Mouse (Mus musculus) kidney, embryonic 14.5 days (tissue): ENCODE data around the gene Cenpl. TPM values are rescaled to one million over a fixed set of nuclear protein-coding genes. Genes with fewer than 3 reads are reported as not detected.

Source experiments
- ATAC-seq: fragments of 200-750 bp; cut with Nextera tagmentation; 2 replicates; pipeline ENCODE4 v1.8.0; 2017; ENCODE audit warnings: moderate number of reproducible peaks, mild to moderate bottlenecking, moderate TSS enrichment, moderate library complexity; ENCODE audit not compliant: low FRiP score, low TSS enrichment
- H3K27ac ChIP-seq: fragments of 300-500 bp; sonication (generic); 2 replicates; pipeline ENCODE4 v1.5.1; 2014; ENCODE audit warnings: low read depth, mild to moderate bottlenecking, low read length, moderate library complexity, mixed read lengths
- H3K27me3 ChIP-seq: fragments of 300-500 bp; sonication (generic); 2 replicates; pipeline ENCODE4 v1.6.1; 2014; ENCODE audit warnings: mild to moderate bottlenecking, low read length; ENCODE audit not compliant: control insufficient read depth, insufficient read depth
- H3K36me3 ChIP-seq: fragments of 300-500 bp; sonication (generic); 2 replicates; pipeline ENCODE4 v1.6.1; 2014; ENCODE audit warnings: low read length, mixed read lengths; ENCODE audit not compliant: control insufficient read depth, insufficient read depth
- H3K4me1 ChIP-seq: fragments of 300-500 bp; sonication (generic); 2 replicates; pipeline ENCODE4 v1.6.1; 2014; ENCODE audit warnings: low read length, mixed read lengths; ENCODE audit not compliant: control insufficient read depth, insufficient read depth
- H3K4me2 ChIP-seq: fragments of 300-500 bp; sonication (generic); replicated peaks from 2 replicates; pipeline ENCODE4 v1.6.1; 2014; ENCODE audit warnings: low read depth, mild to moderate bottlenecking, low read length
- H3K4me3 ChIP-seq: fragments of 300-500 bp; sonication (generic); 2 replicates; pipeline ENCODE4 v1.5.1; 2014; ENCODE audit warnings: mild to moderate bottlenecking, low read length
- H3K9ac ChIP-seq: fragments of 300-500 bp; sonication (generic); 2 replicates; pipeline ENCODE4 v1.6.1; 2014; ENCODE audit warnings: low read depth, mild to moderate bottlenecking, low read length, moderate library complexity
- H3K9me3 ChIP-seq: fragments of 300-500 bp; sonication (generic); 2 replicates; pipeline ENCODE4 v1.6.1; 2016; ENCODE audit warnings: low read length; ENCODE audit not compliant: control insufficient read depth
- WGBS: fragments of 180-500 bp; shearing (Covaris S2); extraction: QIAGEN DNeasy Blood & Tissue Kit; methylation state at CpG from one replicate; pipeline ENCODE4 v1.1.7; 2014; 5-methylcytosine and 5-hydroxymethylcytosine counted together
- polyA plus RNA-seq: library from polyadenylated mRNA; unstranded; fragments of >200 nt; fragmentation: Nextera tagmentation; extraction: Ambion mirVana; gene quantifications from 2 replicates; pipeline ENCODE4 v1.2.1, GENCODE M21; 2014

Gene Cenpl
- polyA plus RNA-seq, 1 experiment from 2014 or later = 32.7 TPM

DNA sequence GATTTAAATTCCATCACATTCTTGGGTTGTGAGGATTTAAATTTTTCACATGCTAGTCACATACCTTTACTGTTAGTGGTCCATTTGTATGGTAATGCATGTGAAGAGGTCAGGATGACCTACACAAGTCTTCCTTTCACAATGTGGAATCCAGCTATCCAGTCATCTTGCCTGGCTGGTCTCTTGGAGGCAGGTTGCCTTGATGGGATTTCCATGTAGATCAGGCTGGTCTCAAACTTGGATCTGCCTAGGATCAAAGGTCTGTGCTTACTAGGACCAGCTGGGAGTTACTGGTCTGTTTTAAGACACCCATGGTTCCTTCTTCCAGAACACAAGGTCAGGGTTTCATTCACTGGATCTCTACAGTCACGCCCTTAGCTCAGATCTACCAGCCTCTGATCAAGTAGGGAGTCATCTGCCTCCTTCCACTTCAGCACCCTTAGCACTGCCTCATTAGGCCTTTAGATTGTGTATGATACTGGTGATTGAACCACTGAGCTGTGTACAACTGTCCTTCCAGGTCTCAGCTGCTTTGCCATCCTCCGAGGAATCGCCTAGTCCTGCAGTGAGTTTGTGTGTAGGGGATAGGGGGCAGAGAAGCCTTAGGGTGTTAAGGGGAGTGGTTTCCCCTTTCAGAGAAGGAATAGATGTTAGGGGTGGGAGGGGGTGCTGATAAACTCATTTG lies 30.6 kb upstream of the Cenpl start:
- peak overlapping the region; percentile 51; the same call in 1 of the 2 replicates for H3K27ac ChIP-seq
- peak; percentile 65 for ATAC-seq

DNA sequence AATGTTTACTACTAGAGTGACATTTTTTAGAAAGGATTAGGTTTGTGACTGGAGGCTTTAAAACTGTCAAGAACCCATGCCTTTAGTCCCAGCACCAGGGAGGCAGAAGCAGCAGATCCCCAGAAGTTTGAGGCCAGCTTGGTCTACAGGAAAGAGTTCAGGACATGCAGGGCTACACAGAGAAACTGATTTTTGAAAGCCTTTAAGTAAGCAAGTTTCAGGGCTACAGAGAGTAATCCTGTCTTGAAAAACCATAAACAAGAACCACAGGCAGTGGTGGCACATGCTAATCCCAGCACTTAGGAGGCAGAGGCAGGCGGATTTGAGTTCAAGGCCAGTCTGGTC lies 30.1 kb upstream of the Cenpl start:
- Histone ChIP-seq H3K27ac (peak overlapping the region; percentile 51; the same call in 1 of the 2 replicates), H3K36me3 (peaks cover 68% of the 10 kb centered on the region), H3K27me3 (no peaks in the 10 kb centered on the region), H3K9me3 (no peaks in the 10 kb centered on the region), H3K4me2 (no peak overlapping the region), H3K9ac (no peak overlapping the region), H3K4me3 (no peak overlapping the region), H3K4me1 (peaks cover 2% of the 10 kb centered on the region; the same call in 1 of the 2 replicates)
- 52% methylated on average over 1 of the region's 1 CpGs for WGBS
- peak; percentile 1; the same call in 1 of the 2 replicates for ATAC-seq

More for the DNA sequence above, 30.6 kb upstream of the Cenpl start:
- no peaks in the 10 kb centered on the region for H3K27me3 ChIP-seq
- no peaks in the 10 kb centered on the region for H3K9me3 ChIP-seq
- H3K4me3 ChIP-seq = no peak overlapping the region
- peaks cover 63% of the 10 kb centered on the region for H3K36me3 ChIP-seq
- WGBS = 14% methylated on average over 3 of the region's 3 CpGs
- H3K9ac ChIP-seq = no peak overlapping the region
- no peak overlapping the region for H3K4me2 ChIP-seq
- peaks cover 2% of the 10 kb centered on the region; the same call in 1 of the 2 replicates for H3K4me1 ChIP-seq

DNA sequence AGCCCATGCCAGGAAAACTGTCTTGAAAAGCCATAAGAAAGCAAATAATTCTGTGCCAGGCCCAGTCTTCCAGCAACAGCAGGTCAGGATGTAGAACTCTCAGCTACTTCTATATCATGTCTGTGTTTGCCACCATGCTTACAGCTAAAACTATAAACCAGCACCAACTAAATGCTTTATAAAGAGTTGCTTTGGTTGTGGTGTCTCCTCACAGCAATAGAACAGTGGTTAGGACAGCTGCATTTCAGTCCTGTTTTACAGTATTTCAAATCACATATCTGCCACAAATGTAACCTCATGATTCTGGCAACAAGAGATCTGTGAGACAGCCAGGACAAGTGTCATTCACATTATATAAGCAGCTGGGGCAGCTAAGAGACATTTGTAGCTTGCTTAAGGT lies 29.7 kb upstream of the Cenpl start:
- H3K4me2 ChIP-seq = no peak overlapping the region
- ATAC-seq = no peak
- H3K4me1 ChIP-seq = peaks cover 2% of the 10 kb centered on the region; the same call in 1 of the 2 replicates
- no peak overlapping the region for H3K27ac ChIP-seq
- peaks cover 67% of the 10 kb centered on the region for H3K36me3 ChIP-seq
- no peak overlapping the region for H3K9ac ChIP-seq
- H3K4me3 ChIP-seq = no peak overlapping the region
- no peaks in the 10 kb centered on the region for H3K9me3 ChIP-seq
- H3K27me3 ChIP-seq = no peaks in the 10 kb centered on the region

DNA sequence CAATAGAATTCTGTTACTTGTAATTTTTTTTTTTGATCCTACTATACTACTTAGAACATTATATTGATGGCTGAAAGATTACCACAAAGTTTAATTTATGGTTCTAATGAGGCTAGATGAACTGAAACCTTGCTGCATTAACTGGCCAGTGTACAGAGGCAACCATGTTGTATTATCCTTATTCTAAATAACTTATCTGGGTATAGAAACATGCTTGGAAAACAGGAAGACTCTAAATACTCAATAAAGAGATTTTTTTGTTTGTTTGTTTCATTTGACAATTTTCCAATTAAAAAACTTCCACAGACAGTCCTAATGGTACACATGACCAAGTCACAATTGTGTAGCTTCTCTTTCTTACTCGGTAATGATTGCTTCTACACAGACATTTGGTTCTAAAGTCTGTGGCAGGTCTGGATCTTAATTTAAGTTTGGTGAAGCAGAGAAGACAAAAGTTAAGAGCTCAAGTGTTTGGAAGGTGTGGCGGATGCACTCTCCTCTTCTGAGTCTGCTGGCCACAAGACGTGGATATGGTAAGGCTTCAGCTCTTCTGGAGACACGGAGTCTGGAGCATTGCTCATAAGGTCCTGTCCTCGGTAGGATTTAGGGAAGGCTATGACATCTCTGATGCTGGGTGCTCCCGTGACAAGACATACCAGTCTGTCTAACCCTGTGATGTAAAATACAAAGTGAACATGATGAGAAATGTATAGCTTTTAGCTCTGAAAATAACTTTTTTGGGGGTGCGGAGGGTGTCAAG lies 29.1 kb upstream of the Cenpl start:
- 91% methylated on average over 7 of the region's 7 CpGs for WGBS
- Histone ChIP-seq H3K27ac (no peak overlapping the region), H3K4me1 (peaks cover 2% of the 10 kb centered on the region; the same call in 1 of the 2 replicates), H3K9me3 (no peaks in the 10 kb centered on the region), H3K4me2 (no peak overlapping the region), H3K27me3 (no peaks in the 10 kb centered on the region), H3K4me3 (no peak overlapping the region), H3K9ac (no peak overlapping the region), H3K36me3 (peaks cover 67% of the 10 kb centered on the region)
- no peak for ATAC-seq

DNA sequence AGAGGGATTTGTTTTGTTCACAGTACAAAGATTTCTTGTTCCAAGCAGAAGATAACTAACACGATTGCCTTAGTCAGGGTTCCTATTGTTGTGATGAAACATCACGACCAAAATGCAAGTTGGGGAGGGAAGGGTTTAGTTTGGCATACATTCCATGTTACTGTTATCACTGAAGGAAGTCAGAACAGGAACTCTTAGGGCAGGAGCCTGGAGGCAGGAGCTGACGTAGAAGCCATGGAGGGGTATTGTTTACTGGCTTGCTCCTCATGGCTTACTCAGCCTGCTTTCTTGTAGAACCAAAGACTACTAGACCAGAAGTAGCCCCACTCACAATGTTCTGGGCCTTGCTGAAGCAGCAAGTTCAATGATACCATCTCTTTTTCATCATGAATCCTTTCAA lies 23.5 kb upstream of the Cenpl start:
- no peak overlapping the region for H3K9ac ChIP-seq
- H3K27ac ChIP-seq = no peak overlapping the region
- H3K36me3 ChIP-seq = peaks cover 48% of the 10 kb centered on the region
- no peak overlapping the region for H3K4me2 ChIP-seq
- no peak for ATAC-seq
- 88% methylated on average over 3 of the region's 3 CpGs for WGBS
- no peaks in the 10 kb centered on the region for H3K27me3 ChIP-seq
- no peaks in the 10 kb centered on the region for H3K4me1 ChIP-seq
- H3K4me3 ChIP-seq = no peak overlapping the region
- H3K9me3 ChIP-seq = no peaks in the 10 kb centered on the region

DNA sequence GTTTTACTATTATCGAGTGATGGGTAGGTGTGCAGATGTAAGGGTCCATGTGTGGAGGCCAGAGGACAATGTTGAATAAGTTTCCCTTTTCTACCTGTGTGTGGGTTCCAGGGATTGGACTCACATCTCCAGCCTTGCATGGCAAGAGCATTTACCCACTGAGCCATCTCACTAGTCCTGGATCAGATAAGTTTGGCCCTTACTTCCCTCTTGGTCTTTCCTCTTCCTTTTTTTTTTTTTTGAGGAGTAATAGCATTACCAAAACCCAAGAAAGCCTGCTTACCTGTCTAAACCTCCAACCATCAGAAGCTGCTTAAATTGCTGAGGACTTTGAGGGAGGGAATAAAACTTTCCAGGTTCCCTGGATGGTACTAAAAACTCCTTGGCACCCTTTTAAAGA lies 13.3 kb upstream of the Cenpl start:
- no peak for ATAC-seq
- no peaks in the 10 kb centered on the region for H3K4me1 ChIP-seq
- peaks cover 17% of the 10 kb centered on the region; the same call in 1 of the 2 replicates for H3K36me3 ChIP-seq
- H3K9ac ChIP-seq = no peak overlapping the region
- no peak overlapping the region for H3K4me2 ChIP-seq
- WGBS = 90% methylated on average over 1 of the region's 1 CpGs
- H3K27ac ChIP-seq = no peak overlapping the region
- no peaks in the 10 kb centered on the region for H3K27me3 ChIP-seq
- no peak overlapping the region for H3K4me3 ChIP-seq
- no peaks in the 10 kb centered on the region for H3K9me3 ChIP-seq

DNA sequence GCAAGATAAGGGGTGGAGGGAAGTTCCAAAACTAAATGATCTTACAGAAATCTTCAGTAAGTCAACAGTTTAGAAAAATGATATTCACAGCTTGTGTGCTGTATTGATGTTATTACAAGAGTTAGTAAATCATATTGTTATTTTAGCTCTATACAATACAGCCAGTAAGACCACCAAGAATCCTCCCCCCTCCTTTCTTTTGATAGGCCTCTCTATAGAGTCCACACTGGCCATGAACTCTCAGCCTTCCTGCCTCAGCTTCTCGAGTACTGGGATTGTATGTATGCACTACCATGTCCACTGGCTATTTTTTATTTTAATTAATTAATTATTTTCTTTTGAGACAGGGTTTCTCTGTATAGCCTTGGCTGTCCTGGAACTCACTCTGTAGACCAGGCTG lies 7.2 kb upstream of the Cenpl start:
- H3K4me2 ChIP-seq = no peak overlapping the region

DNA sequence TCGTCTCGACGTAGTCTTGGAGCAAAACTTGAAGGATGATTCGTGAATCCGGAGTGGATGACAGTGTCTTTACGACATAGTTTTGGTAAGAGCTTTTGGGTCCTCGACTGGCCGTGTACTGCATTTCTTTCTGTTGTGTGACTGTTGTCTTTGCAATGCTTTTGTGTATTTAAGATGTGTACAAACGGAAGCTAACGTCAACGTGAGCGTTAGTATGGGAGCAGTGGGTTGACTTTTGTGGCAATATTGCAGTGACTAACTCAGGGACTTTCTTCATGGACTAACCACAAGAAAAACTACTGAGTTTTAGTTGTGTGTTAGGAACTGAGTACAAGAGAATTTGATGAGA lies 733 bp downstream of the Cenpl start:
- no peak for ATAC-seq
- no peaks in the 10 kb centered on the region for H3K27me3 ChIP-seq
- peak overlapping the region; percentile 75 for H3K4me2 ChIP-seq
- peaks cover 7% of the 10 kb centered on the region; the same call in 1 of the 2 replicates for H3K36me3 ChIP-seq
- WGBS = 0% methylated on average over 12 of the region's 12 CpGs
- H3K27ac ChIP-seq = no peak overlapping the region
- H3K4me1 ChIP-seq = peaks cover 19% of the 10 kb centered on the region
- H3K9ac ChIP-seq = peak overlapping the region; percentile 82
- H3K9me3 ChIP-seq = no peaks in the 10 kb centered on the region
- peak overlapping the region; percentile 79 for H3K4me3 ChIP-seq

More for the DNA sequence above, 7.2 kb upstream of the Cenpl start:
- no peaks in the 10 kb centered on the region for H3K36me3 ChIP-seq
- no peak overlapping the region for H3K4me3 ChIP-seq
- ATAC-seq = no peak
- no peaks in the 10 kb centered on the region for H3K9me3 ChIP-seq
- H3K4me1 ChIP-seq = no peaks in the 10 kb centered on the region
- H3K27me3 ChIP-seq = no peaks in the 10 kb centered on the region
- 76% methylated on average over 1 of the region's 1 CpGs for WGBS
- H3K9ac ChIP-seq = no peak overlapping the region
- no peak overlapping the region for H3K27ac ChIP-seq

DNA sequence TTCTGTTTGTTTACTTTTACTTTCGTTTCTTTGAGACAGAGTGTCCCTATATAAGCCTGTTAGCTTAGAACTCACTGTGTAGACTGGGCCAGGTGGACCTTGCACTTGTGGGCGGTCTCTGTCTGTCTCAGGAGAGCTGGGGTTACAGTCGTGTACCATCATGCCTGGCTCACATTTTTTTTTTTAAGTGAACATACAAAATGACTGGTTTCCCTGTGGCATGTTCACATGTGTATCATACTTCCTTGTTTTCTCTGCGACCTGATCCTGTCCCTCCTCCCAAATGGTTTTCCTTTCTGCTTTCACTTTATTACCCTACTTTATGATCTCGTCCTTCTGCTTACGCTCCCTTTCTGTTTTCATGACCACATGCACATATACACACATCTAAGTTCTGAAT lies 5.7 kb downstream of the Cenpl start:
- 76% methylated on average over 6 of the region's 6 CpGs for WGBS
- no peaks in the 10 kb centered on the region for H3K27me3 ChIP-seq
- peaks cover 19% of the 10 kb centered on the region for H3K4me1 ChIP-seq
- no peak overlapping the region for H3K4me3 ChIP-seq
- H3K9me3 ChIP-seq = no peaks in the 10 kb centered on the region
- H3K4me2 ChIP-seq = no peak overlapping the region
- H3K27ac ChIP-seq = no peak overlapping the region
- ATAC-seq = no peak
- H3K36me3 ChIP-seq = peaks cover 44% of the 10 kb centered on the region
- no peak overlapping the region for H3K9ac ChIP-seq
